Mouse (Mus musculus): ENCODE measurements at regions not wholly inside any gene's neighbourhood (a gene's known extent, or its start where the extent isn't known, plus 50 kb on each side); places are given as distances from the start of the nearest gene placed in this dataset.
A peak's percentile ranks its signal among the peaks of the same experiment; 100 is the strongest.
"Not testable (repeated sequence)": the region's sequence is repeated elsewhere in the genome, so short reads cannot be mapped to it uniquely, and the experiment has no call there.

- no peak for DNase-seq
Observed at GRCm38 (mm10) chrX:131383501-131383900, 1634.0 kb downstream of the Diaph2 start.

- DNase-seq = no peak
Observed at GRCm38 (mm10) chrX:131402189-131402588, 1652.6 kb downstream of the Diaph2 start.

GRCm38 (mm10) chrX:131402891-131403290 is 1653.3 kb downstream of the Diaph2 start:
- DNase-seq = not testable (repeated sequence)

- no peak for DNase-seq
Observed at GRCm38 (mm10) chrX:131406685-131407084, 1657.1 kb downstream of the Diaph2 start.

- no peak for DNase-seq
Observed at GRCm38 (mm10) chrX:131410567-131410966, 1661.0 kb downstream of the Diaph2 start.

GRCm38 (mm10) chrX:131422178-131422577 is 1672.6 kb downstream of the Diaph2 start:
- DNase-seq = no peak

- DNase-seq = no peak
Observed at GRCm38 (mm10) chrX:131422811-131423210, 1673.3 kb downstream of the Diaph2 start.

GRCm38 (mm10) chrX:131434155-131434554 is 1684.6 kb downstream of the Diaph2 start:
- peak in 1 of 2 experiments; percentile 13 for DNase-seq

GRCm38 (mm10) chrX:131452866-131453265 is 1703.3 kb downstream of the Diaph2 start:
- DNase-seq = no peak

GRCm38 (mm10) chrX:131460631-131461030 is 1711.1 kb downstream of the Diaph2 start:
- DNase-seq = no peak

GRCm38 (mm10) chrX:131489314-131489713 is 1739.8 kb downstream of the Diaph2 start:
- DNase-seq = no peak

GRCm38 (mm10) chrX:131501409-131501808 is 1751.9 kb downstream of the Diaph2 start:
- DNase-seq = no peak

- no peak for DNase-seq
Observed at GRCm38 (mm10) chrX:131506837-131507236, 1757.3 kb downstream of the Diaph2 start.
